Comparison of ENCODE assay signal across 8 mouse cellular contexts in genomic region chr13:31624966-31625332, GRCm38 (mm10). TPM values are rescaled to one million over a fixed set of nuclear protein-coding genes. Genes with fewer than 3 reads are reported as not detected.
DNase-seq lines count a peak whose midpoint lies in the region; ATAC-seq and TF ChIP-seq lines count a peak whose summit lies in the region.

No protein-coding gene starts in this region.

- H3K4me3 ChIP-seq in C2C12 (ENCODE audit: insufficient read depth, poor library complexity, severe bottlenecking) = peak overlapping the region; percentile 63
- peak overlapping the region; percentile 46 for H3K4me3 ChIP-seq in hindbrain, embryonic 12.5 days
- H3K4me3 ChIP-seq in midbrain, embryonic 12.5 days = peak overlapping the region; percentile 47

- H3K79me3 ChIP-seq in C2C12 (ENCODE audit: low read depth) = peaks cover 24% of the 10 kb centered on the region

- peaks cover 9% of the 10 kb centered on the region for H3K36me3 ChIP-seq in C2C12 (ENCODE audit: control insufficient read depth, insufficient read depth)
- H3K36me3 ChIP-seq in hindbrain, embryonic 12.5 days = no peaks in the 10 kb centered on the region
- H3K36me3 ChIP-seq in midbrain, embryonic 12.5 days = no peaks in the 10 kb centered on the region

- H3ac ChIP-seq in C2C12 (ENCODE audit: control insufficient read depth, insufficient read length, low read depth) = peak overlapping the region; percentile 70

- no peak overlapping the region for H3K27ac ChIP-seq in hindbrain, embryonic 12.5 days
- no peak overlapping the region for H3K27ac ChIP-seq in midbrain, embryonic 12.5 days (replicated peaks)

- peaks cover 42% of the 10 kb centered on the region for H3K79me2 ChIP-seq in C2C12 (ENCODE audit: control insufficient read depth, insufficient read depth)

- TF ChIP-seq CTCF in C2C12 (IDR thresholded peaks at IDR 0.05; ENCODE audit: control insufficient read depth, insufficient read depth, insufficient read length) = no peak

- H3K27me3 ChIP-seq in C2C12 (ENCODE audit: control insufficient read depth, insufficient read depth, insufficient read length) = no peaks in the 10 kb centered on the region
- peaks cover 100% of the 10 kb centered on the region for H3K27me3 ChIP-seq in hindbrain, embryonic 12.5 days
- peaks cover 99% of the 10 kb centered on the region for H3K27me3 ChIP-seq in midbrain, embryonic 12.5 days

- no peaks in the 10 kb centered on the region for H3K9me3 ChIP-seq in hindbrain, embryonic 12.5 days (replicated peaks)
- no peaks in the 10 kb centered on the region for H3K9me3 ChIP-seq in midbrain, embryonic 12.5 days

- 0% methylated on average over 13 of the region's 13 CpGs for WGBS in hindbrain, embryonic 12.5 days
- 1% methylated on average over 13 of the region's 13 CpGs for WGBS in midbrain, embryonic 12.5 days

- no peak for ATAC-seq in hindbrain, embryonic 12.5 days (ENCODE audit: low FRiP score)
- no peak for ATAC-seq in midbrain, embryonic 12.5 days (ENCODE audit: low FRiP score, low read depth)

- peaks cover 38% of the 10 kb centered on the region for H3K4me1 ChIP-seq in hindbrain, embryonic 12.5 days
- peaks cover 30% of the 10 kb centered on the region for H3K4me1 ChIP-seq in midbrain, embryonic 12.5 days

- H3K9ac ChIP-seq in hindbrain, embryonic 12.5 days = peak overlapping the region; percentile 27; the same call in 1 of the 2 replicates
- H3K9ac ChIP-seq in midbrain, embryonic 12.5 days (replicated peaks) = no peak overlapping the region

- H3K4me2 ChIP-seq in hindbrain, embryonic 12.5 days (replicated peaks) = peak overlapping the region; percentile 72
- H3K4me2 ChIP-seq in midbrain, embryonic 12.5 days (replicated peaks) = peak overlapping the region; percentile 70

- DNase-seq in cerebellum, postnatal 10 days = peak; percentile 42 to 50
- no peak for DNase-seq in cerebellum, adult 8-10 months
- no peak for DNase-seq in right cerebral cortex, postnatal 25 days
- no peak for DNase-seq in cerebellum, postnatal 25 days
- no peak for DNase-seq in left cerebral cortex, adult 8-10 months (ENCODE audit: low spot score in 2 of 2)

TF ChIP-seq in C2C12, 6 proteins besides CTCF, POLR2A, EP300 and RAD21:
- TF ChIP-seq FOSL1 (IDR thresholded peaks at IDR 0.05; ENCODE audit: insufficient read depth, low read length, poor library complexity, severe bottlenecking) (no peak), CEBPB (IDR thresholded peaks at IDR 0.05; ENCODE audit: low read depth) (no peak), USF1 (IDR thresholded peaks at IDR 0.05; ENCODE audit: low read depth) (no peak), MYOG (IDR thresholded peaks at IDR 0.05; ENCODE audit: control insufficient read depth, extremely low read depth, insufficient read length) (no peak)

RNA-seq across cellular contexts. Expression of gene Foxf2, which starts 0.7 kb away (rescaled TPM):
- 11.3 TPM for polyA plus RNA-seq in C2C12 (2012; fragmentation: generic; extraction: Trizol)
- polyA plus RNA-seq in hindbrain, embryonic 12.5 days (2016; fragmentation: Nextera tagmentation; extraction: Ambion mirVana) = 9.4 and 9.5 TPM in 2 replicates
- 7.6 and 7.9 TPM in 2 replicates for polyA plus RNA-seq in midbrain, embryonic 12.5 days (2016; fragmentation: Nextera tagmentation; extraction: Ambion mirVana)
- 1 to 10 TPM; 3.7 to 5.1 (median 4.6) TPM for total RNA-seq in left cerebral cortex, adult 8-10 months (2022)

Comparison
In these comparisons a context has a peak if more than half of its experiments do, and no peak if none do; other contexts are left out.
1. DNase-seq: peak in cerebellum, postnatal 10 days (2 of 2); none in cerebellum, adult 8-10 months (single experiment), right cerebral cortex, postnatal 25 days (single experiment), cerebellum, postnatal 25 days (0 of 2) and left cerebral cortex, adult 8-10 months (0 of 2).
2. Peak in every context shown above with its lines, with median percentiles within 50 percentile points of each other: H3K4me3 ChIP-seq.